Mouse (Mus musculus) C2C12 (cell line): ENCODE measurements around the gene Patl2. TPM values are rescaled to one million over a fixed set of nuclear protein-coding genes. Genes with fewer than 3 reads are reported as not detected.

Experiments used
- H3K27me3 ChIP-seq: one replicate; pipeline ENCODE4 v1.6.1; 2011; ENCODE audit not compliant: control insufficient read depth, insufficient read depth, insufficient read length
- H3K36me3 ChIP-seq: one replicate; pipeline ENCODE4 v1.6.1; 2011; ENCODE audit not compliant: control insufficient read depth, insufficient read depth
- H3K4me3 ChIP-seq: one replicate; pipeline ENCODE4 v1.5.1; 2011; ENCODE audit warnings: mild to moderate bottlenecking, control low read depth; ENCODE audit not compliant: poor library complexity, insufficient read depth, severe bottlenecking
- H3K79me2 ChIP-seq: one replicate; pipeline ENCODE4 v1.6.1; 2011; ENCODE audit not compliant: control insufficient read depth, insufficient read depth
- H3K79me3 ChIP-seq: one replicate; pipeline ENCODE4 v1.6.1; 2011; ENCODE audit warnings: low read depth, control low read depth
- H3ac ChIP-seq: one replicate; pipeline ENCODE3; 2011; ENCODE audit warnings: low read depth; ENCODE audit not compliant: control insufficient read depth, insufficient read length
- CEBPB ChIP-seq: IDR thresholded peaks from one replicate; pipeline ENCODE4 v1.6.1; 2011; ENCODE audit warnings: low read depth, mild to moderate bottlenecking, control low read depth, moderate library complexity
- CTCF ChIP-seq: IDR thresholded peaks from one replicate; pipeline ENCODE4 v1.5.1; 2011; ENCODE audit not compliant: control insufficient read depth, insufficient read depth, insufficient read length
- FOSL1 ChIP-seq: IDR thresholded peaks from one replicate; pipeline ENCODE4 v1.8.0; 2011; ENCODE audit warnings: mild to moderate bottlenecking, low read length; ENCODE audit not compliant: poor library complexity, insufficient read depth, severe bottlenecking
- MAX ChIP-seq: IDR thresholded peaks from one replicate; pipeline ENCODE4 v1.6.1; 2011; ENCODE audit warnings: mild to moderate bottlenecking, control low read depth
- MYOD1 ChIP-seq: IDR thresholded peaks from one replicate; pipeline ENCODE4 v1.6.1; 2011; ENCODE audit warnings: low read depth; ENCODE audit not compliant: control insufficient read depth, insufficient read length
- MYOG ChIP-seq: IDR thresholded peaks from one replicate; pipeline ENCODE4 v1.6.1; 2011; ENCODE audit not compliant: control insufficient read depth, insufficient read length; ENCODE audit errors: extremely low read depth
- USF1 ChIP-seq: IDR thresholded peaks from one replicate; pipeline ENCODE4 v1.6.1; 2011; ENCODE audit warnings: low read depth, mild to moderate bottlenecking, control low read depth, moderate library complexity
- polyA plus RNA-seq: library from polyadenylated mRNA; unstranded; fragments of >200 nt; fragmentation: generic; extraction: Trizol; gene quantifications from one replicate; pipeline ENCODE4 v1.2.1, GENCODE M21; 2012; ENCODE audit warnings: missing spikeins

Patl2 gene
- polyA plus RNA-seq, 1 experiment, result not detected

GRCm38 (mm10) chr2:122146687-122147086, 39.3 kb downstream of the Patl2 start:
- Histone ChIP-seq H3ac (no peak overlapping the region), H3K27me3 (no peaks in the 10 kb centered on the region), H3K4me3 (no peak overlapping the region), H3K36me3 (peaks cover 21% of the 10 kb centered on the region), H3K79me3 (peaks cover 37% of the 10 kb centered on the region), H3K79me2 (peaks cover 42% of the 10 kb centered on the region)
- TF ChIP-seq CTCF, result no peak
- no peak for TF ChIP-seq CEBPB
- no peak for TF ChIP-seq USF1
- no peak for TF ChIP-seq MYOG
- no peak for TF ChIP-seq MYOD1
- no peak for TF ChIP-seq MAX
- TF ChIP-seq FOSL1, result no peak

DNA sequence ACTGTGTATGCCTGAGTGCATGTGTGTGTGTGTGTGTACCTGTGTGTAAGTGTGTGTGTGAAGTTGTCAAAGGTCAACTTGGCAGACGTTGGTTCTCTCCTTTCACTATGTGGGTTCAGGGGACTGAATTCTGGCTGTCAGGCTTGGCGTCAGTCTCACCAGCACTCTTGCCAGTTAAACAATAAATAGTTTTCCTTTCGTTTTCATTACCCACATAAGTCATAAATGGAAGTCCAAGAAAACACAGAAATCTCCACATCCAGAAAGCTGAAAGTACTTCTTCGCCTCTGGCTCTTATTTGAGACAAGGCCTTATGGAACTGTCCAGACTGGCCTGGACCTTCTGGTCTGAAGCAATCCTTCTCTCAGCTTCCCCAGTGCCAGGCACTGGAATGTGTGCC, 40.2 kb downstream of the Patl2 start:
- no peaks in the 10 kb centered on the region for H3K27me3 ChIP-seq
- H3ac ChIP-seq, result no peak overlapping the region
- peaks cover 12% of the 10 kb centered on the region for H3K36me3 ChIP-seq
- peaks cover 32% of the 10 kb centered on the region for H3K79me2 ChIP-seq
- TF ChIP-seq USF1, result no peak
- TF ChIP-seq MYOG, result no peak
- no peak for TF ChIP-seq MAX
- no peak for TF ChIP-seq FOSL1
- no peak for TF ChIP-seq MYOD1
- TF ChIP-seq CEBPB, result no peak
- no peak for TF ChIP-seq CTCF
- H3K79me3 ChIP-seq, result peaks cover 28% of the 10 kb centered on the region
- H3K4me3 ChIP-seq, result no peak overlapping the region

DNA sequence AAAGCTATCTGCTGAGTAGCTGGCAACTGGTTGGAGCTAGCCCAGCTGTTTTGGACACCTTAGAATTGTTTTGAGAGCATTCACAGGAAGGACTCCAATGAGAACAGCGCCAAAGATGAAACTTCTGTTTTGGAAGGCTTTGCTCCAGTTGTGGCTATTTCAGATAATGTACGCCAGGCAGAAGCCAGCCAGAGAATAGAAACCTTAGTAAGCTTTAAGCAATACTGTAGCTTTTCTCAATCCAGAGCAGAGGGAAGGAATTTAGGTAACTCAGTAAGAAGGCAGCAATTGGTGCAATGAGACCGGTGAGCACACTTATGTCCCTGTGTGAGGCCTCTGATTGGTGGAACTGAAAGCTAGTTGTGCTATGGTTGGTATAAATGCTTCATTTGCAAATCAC, 42.9 kb downstream of the Patl2 start:
- H3K79me3 ChIP-seq, result peaks cover 1% of the 10 kb centered on the region
- H3K4me3 ChIP-seq, result no peak overlapping the region
- H3K79me2 ChIP-seq, result peaks cover 6% of the 10 kb centered on the region
- no peak overlapping the region for H3ac ChIP-seq
- H3K36me3 ChIP-seq, result no peaks in the 10 kb centered on the region
- H3K27me3 ChIP-seq, result no peaks in the 10 kb centered on the region
- TF ChIP-seq FOSL1 (no peak), CTCF (no peak), CEBPB (no peak), MAX (no peak), MYOD1 (no peak)

- no peaks in the 10 kb centered on the region for H3K27me3 ChIP-seq
- H3K79me3 ChIP-seq, result no peaks in the 10 kb centered on the region
- H3K79me2 ChIP-seq, result no peaks in the 10 kb centered on the region
- TF ChIP-seq FOSL1 (no peak), MAX (no peak), CEBPB (no peak), CTCF (no peak), MYOG (no peak), USF1 (no peak)
- H3ac ChIP-seq, result no peak overlapping the region
- H3K36me3 ChIP-seq, result no peaks in the 10 kb centered on the region
- no peak overlapping the region for H3K4me3 ChIP-seq
These were observed 44.5 kb downstream of the Patl2 start for GRCm38 (mm10) chr2:122141332-122141967.

DNA sequence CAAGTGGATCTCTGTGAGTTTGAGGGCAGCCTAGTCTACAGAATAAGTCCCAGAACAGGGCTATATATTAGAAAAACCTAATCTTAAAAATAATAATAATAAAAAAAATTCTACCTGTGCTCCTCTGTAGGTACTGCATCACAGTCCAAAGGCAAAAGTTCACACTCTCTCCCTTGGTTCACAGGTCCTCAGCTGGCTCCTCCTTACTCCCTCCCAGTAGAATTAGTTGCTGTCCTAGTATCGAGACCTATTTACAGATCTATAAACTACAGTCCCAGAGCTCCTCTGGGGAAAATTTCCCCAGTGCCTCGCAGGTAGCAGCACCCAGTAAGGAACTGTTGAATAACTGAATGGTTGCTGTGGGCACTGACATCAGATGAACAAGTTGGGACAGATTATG, 45.2 kb downstream of the Patl2 start:
- Histone ChIP-seq H3K4me3 (no peak overlapping the region), H3K79me3 (no peaks in the 10 kb centered on the region), H3K79me2 (no peaks in the 10 kb centered on the region), H3K27me3 (no peaks in the 10 kb centered on the region), H3ac (no peak overlapping the region), H3K36me3 (no peaks in the 10 kb centered on the region)
- TF ChIP-seq USF1, result no peak

GRCm38 (mm10) chr2:122137839-122138465, 48.0 kb downstream of the Patl2 start:
- no peaks in the 10 kb centered on the region for H3K36me3 ChIP-seq
- TF ChIP-seq USF1 (no peak), MAX (no peak), CEBPB (no peak), MYOG (no peak), FOSL1 (no peak), CTCF (no peak), MYOD1 (no peak)

More at GRCm38 (mm10) chr2:122137839-122138465, 48.0 kb downstream of the Patl2 start:
- Histone ChIP-seq H3K4me3 (no peak overlapping the region), H3K27me3 (no peaks in the 10 kb centered on the region), H3K79me3 (no peaks in the 10 kb centered on the region), H3ac (no peak overlapping the region), H3K79me2 (no peaks in the 10 kb centered on the region)
